Mouse (Mus musculus) forebrain, embryonic 15.5 days (tissue): ENCODE results near the gene Amfr. TPM values are rescaled to one million over a fixed set of nuclear protein-coding genes. Genes with fewer than 3 reads are reported as not detected.

Experiments
- ATAC-seq: fragments of 200-750 bp; cut with Nextera tagmentation; replicated peaks from 2 replicates; pipeline ENCODE4 v1.8.0; 2017; ENCODE audit warnings: mild to moderate bottlenecking, moderate TSS enrichment, moderate library complexity
- H3K27ac ChIP-seq: fragments of 300-500 bp; sonication (generic); replicated peaks from 2 replicates; pipeline ENCODE4 v1.5.1; 2015; ENCODE audit warnings: mild to moderate bottlenecking, inconsistent platforms
- H3K27me3 ChIP-seq: fragments of 300-500 bp; sonication (generic); 2 replicates; pipeline ENCODE4 v1.6.1; 2015; ENCODE audit warnings: inconsistent platforms
- H3K36me3 ChIP-seq: fragments of 300-500 bp; sonication (generic); 2 replicates; pipeline ENCODE4 v1.6.1; 2015; ENCODE audit warnings: mild to moderate bottlenecking, inconsistent platforms
- H3K4me1 ChIP-seq: fragments of 300-500 bp; sonication (generic); 2 replicates; pipeline ENCODE4 v1.6.1; 2015; ENCODE audit warnings: inconsistent platforms
- H3K4me2 ChIP-seq: fragments of 300-500 bp; sonication (generic); replicated peaks from 2 replicates; pipeline ENCODE4 v1.6.1; 2015; ENCODE audit warnings: mild to moderate bottlenecking, inconsistent platforms
- H3K4me3 ChIP-seq: fragments of 300-500 bp; sonication (generic); 2 replicates; pipeline ENCODE4 v1.5.1; 2015; ENCODE audit warnings: mild to moderate bottlenecking, inconsistent platforms
- H3K9ac ChIP-seq: fragments of 300-500 bp; sonication (generic); replicated peaks from 2 replicates; pipeline ENCODE4 v1.6.1; 2015; ENCODE audit warnings: mild to moderate bottlenecking, inconsistent platforms
- H3K9me3 ChIP-seq: fragments of 300-500 bp; sonication (generic); 2 replicates; pipeline ENCODE4 v1.6.1; 2016; ENCODE audit warnings: inconsistent platforms
- WGBS: fragments of 180-500 bp; shearing (Covaris S2); methylation state at CpG from one replicate; pipeline ENCODE4 v1.1.7; 2015; ENCODE audit warnings: mixed read lengths; 5-methylcytosine and 5-hydroxymethylcytosine counted together
- polyA plus RNA-seq: library from polyadenylated mRNA; unstranded; fragments of >200 nt; fragmentation: Nextera tagmentation; extraction: Ambion mirVana; gene quantifications from 2 replicates; pipeline ENCODE4 v1.2.1, GENCODE M21; 2015

Amfr gene
- polyA plus RNA-seq, 1 experiment from 2014 or later: 76.3 TPM

GRCm38 (mm10) chr8:93976446-93977211 lies 36.0 kb downstream of the Amfr start:
- H3K36me3 ChIP-seq: peaks cover 84% of the 10 kb centered on the region
- no peak overlapping the region for H3K9ac ChIP-seq
- no peaks in the 10 kb centered on the region for H3K4me1 ChIP-seq
- no peaks in the 10 kb centered on the region for H3K9me3 ChIP-seq
- no peak overlapping the region for H3K4me3 ChIP-seq
- H3K27me3 ChIP-seq: no peaks in the 10 kb centered on the region
- ATAC-seq: no peak
- 95% methylated on average over 6 of the region's 6 CpGs for WGBS
- H3K27ac ChIP-seq: no peak overlapping the region
- H3K4me2 ChIP-seq: no peak overlapping the region

DNA sequence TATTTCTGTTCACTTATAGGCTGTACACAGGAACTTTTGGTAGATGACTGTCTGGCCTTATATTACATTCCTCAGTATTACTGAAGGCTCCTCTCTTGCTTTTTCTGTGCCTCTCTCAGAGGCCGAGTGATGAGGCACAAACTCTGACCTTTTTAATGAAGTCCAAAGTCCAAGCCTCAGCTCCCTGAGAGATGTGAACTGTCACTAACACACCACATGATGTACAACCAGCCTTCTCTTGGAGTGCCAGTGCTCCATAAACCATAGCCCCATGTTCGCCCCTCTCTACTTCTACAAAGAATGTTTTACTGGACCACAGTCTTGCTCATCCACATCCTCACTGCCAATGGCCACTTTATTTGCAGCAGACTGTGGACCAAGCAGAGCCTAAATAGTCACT lies 37.3 kb downstream of the Amfr start:
- no peak overlapping the region for H3K4me3 ChIP-seq
- H3K4me2 ChIP-seq: no peak overlapping the region
- H3K4me1 ChIP-seq: no peaks in the 10 kb centered on the region
- peaks cover 80% of the 10 kb centered on the region for H3K36me3 ChIP-seq
- no peak overlapping the region for H3K9ac ChIP-seq
- H3K9me3 ChIP-seq: no peaks in the 10 kb centered on the region
- no peak for ATAC-seq
- H3K27ac ChIP-seq: no peak overlapping the region
- H3K27me3 ChIP-seq: no peaks in the 10 kb centered on the region
- WGBS: 92% methylated on average over 2 of the region's 2 CpGs

DNA sequence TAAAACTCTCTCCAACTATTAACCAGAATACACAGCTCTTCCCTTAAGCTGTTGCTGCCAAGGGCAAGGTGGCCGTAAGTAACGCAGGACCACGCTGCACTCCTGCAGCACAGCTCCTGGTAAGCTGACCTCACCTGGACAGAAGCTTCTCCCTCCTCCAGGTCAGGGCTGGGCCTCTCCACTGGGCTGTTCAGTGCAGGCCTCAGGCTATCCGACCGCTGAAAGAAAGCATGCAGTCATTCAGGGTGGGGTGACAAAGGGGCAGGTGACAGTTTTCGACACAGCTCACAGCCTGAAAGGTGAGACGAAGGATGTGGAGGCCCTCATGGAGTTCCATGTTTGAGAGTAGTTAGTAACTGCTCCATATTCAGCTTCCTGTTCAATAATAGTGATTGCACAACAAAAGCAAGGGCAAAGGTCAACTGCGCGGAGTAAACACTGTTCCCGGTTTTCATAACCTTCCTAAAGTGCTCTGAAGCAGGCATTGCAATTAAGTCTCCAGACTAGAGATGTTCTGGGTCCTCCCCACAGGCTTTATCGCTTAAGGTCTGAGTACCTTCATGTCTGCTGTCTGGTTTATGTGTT lies 37.9 kb downstream of the Amfr start:
- Histone ChIP-seq H3K4me2 (no peak overlapping the region), H3K4me1 (no peaks in the 10 kb centered on the region), H3K9ac (no peak overlapping the region), H3K36me3 (peaks cover 76% of the 10 kb centered on the region), H3K4me3 (no peak overlapping the region), H3K27ac (no peak overlapping the region), H3K27me3 (no peaks in the 10 kb centered on the region), H3K9me3 (no peaks in the 10 kb centered on the region)
- 86% methylated on average over 11 of the region's 11 CpGs for WGBS
- no peak for ATAC-seq

- Histone ChIP-seq H3K27ac (no peak overlapping the region), H3K4me1 (no peaks in the 10 kb centered on the region), H3K4me2 (no peak overlapping the region), H3K9me3 (no peaks in the 10 kb centered on the region), H3K4me3 (no peak overlapping the region), H3K9ac (no peak overlapping the region), H3K27me3 (no peaks in the 10 kb centered on the region), H3K36me3 (peaks cover 70% of the 10 kb centered on the region)
- 95% methylated on average over 13 of the region's 13 CpGs for WGBS
- no peak; the same call in 1 of the 2 replicates for ATAC-seq
Measured at GRCm38 (mm10) chr8:93973831-93974375, 38.7 kb downstream of the Amfr start.

DNA sequence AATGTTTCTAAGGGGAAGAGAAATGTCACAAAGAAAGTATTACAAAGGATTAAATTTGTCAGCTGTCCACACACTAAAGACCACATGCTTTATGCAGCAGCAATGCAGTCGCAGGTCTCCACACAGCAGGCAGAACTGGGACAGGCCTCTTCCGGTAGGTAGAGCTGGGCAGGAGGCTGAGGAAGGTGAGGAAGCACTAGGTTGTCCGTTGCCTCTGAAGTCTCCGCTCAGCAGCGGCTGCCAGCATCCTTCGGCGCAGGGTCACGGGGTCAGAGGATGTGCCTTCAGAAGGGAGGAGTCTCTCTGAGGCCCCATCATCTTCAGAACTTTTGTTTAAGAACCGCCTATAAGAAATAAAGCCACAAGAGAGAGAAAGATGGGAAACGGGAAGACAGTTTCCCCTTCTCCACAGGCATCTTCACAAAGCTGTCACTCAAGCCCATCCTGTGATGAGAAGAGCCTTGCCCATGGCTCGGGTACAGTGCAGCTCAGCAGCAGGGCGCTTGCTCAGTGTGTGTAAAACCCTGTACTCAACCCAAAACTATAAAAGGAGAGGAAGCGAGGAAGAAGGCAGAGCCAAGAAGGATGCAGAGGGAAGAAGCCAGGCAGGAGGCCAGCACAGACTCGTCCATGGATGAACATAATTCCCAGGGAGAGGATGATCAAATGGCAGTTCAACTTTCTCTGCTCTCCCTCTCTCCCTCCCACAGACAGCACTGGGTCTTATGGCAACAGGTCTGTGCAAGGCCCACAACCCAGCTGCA lies 39.5 kb downstream of the Amfr start:
- Histone ChIP-seq H3K9me3 (no peaks in the 10 kb centered on the region), H3K27me3 (no peaks in the 10 kb centered on the region), H3K4me1 (no peaks in the 10 kb centered on the region), H3K4me2 (no peak overlapping the region), H3K36me3 (peaks cover 67% of the 10 kb centered on the region), H3K9ac (no peak overlapping the region), H3K27ac (no peak overlapping the region), H3K4me3 (no peak overlapping the region)
- no peak for ATAC-seq
- 84% methylated on average over 14 of the region's 14 CpGs for WGBS

- Histone ChIP-seq H3K36me3 (peaks cover 68% of the 10 kb centered on the region), H3K27ac (no peak overlapping the region), H3K4me1 (no peaks in the 10 kb centered on the region), H3K9ac (no peak overlapping the region), H3K9me3 (no peaks in the 10 kb centered on the region), H3K4me2 (no peak overlapping the region), H3K4me3 (no peak overlapping the region), H3K27me3 (no peaks in the 10 kb centered on the region)
- ATAC-seq: no peak
- WGBS: 78% methylated on average over 5 of the region's 5 CpGs
Measured at GRCm38 (mm10) chr8:93972211-93972610, 40.4 kb downstream of the Amfr start.

GRCm38 (mm10) chr8:93971451-93971850 lies 41.2 kb downstream of the Amfr start:
- no peaks in the 10 kb centered on the region for H3K9me3 ChIP-seq
- H3K4me1 ChIP-seq: no peaks in the 10 kb centered on the region
- no peaks in the 10 kb centered on the region for H3K27me3 ChIP-seq
- no peak overlapping the region for H3K4me2 ChIP-seq
- no peak overlapping the region for H3K27ac ChIP-seq
- H3K9ac ChIP-seq: no peak overlapping the region
- H3K36me3 ChIP-seq: peaks cover 70% of the 10 kb centered on the region
- WGBS: 90% methylated on average over 10 of the region's 10 CpGs
- no peak overlapping the region for H3K4me3 ChIP-seq
- ATAC-seq: no peak

- no peak for ATAC-seq
- Histone ChIP-seq H3K4me2 (no peak overlapping the region), H3K4me1 (no peaks in the 10 kb centered on the region), H3K4me3 (no peak overlapping the region), H3K9me3 (no peaks in the 10 kb centered on the region), H3K27me3 (no peaks in the 10 kb centered on the region), H3K36me3 (peaks cover 69% of the 10 kb centered on the region), H3K27ac (no peak overlapping the region), H3K9ac (no peak overlapping the region)
- 90% methylated on average over 7 of the region's 7 CpGs for WGBS
Measured at GRCm38 (mm10) chr8:93969626-93970340, 42.9 kb downstream of the Amfr start.

- Histone ChIP-seq H3K36me3 (peaks cover 67% of the 10 kb centered on the region), H3K27ac (no peak overlapping the region), H3K4me1 (no peaks in the 10 kb centered on the region), H3K4me2 (no peak overlapping the region), H3K27me3 (no peaks in the 10 kb centered on the region), H3K4me3 (no peak overlapping the region), H3K9me3 (no peaks in the 10 kb centered on the region), H3K9ac (no peak overlapping the region)
- no peak for ATAC-seq
- WGBS: 75% methylated on average over 6 of the region's 6 CpGs
Measured at GRCm38 (mm10) chr8:93968293-93968692, 44.3 kb downstream of the Amfr start.

DNA sequence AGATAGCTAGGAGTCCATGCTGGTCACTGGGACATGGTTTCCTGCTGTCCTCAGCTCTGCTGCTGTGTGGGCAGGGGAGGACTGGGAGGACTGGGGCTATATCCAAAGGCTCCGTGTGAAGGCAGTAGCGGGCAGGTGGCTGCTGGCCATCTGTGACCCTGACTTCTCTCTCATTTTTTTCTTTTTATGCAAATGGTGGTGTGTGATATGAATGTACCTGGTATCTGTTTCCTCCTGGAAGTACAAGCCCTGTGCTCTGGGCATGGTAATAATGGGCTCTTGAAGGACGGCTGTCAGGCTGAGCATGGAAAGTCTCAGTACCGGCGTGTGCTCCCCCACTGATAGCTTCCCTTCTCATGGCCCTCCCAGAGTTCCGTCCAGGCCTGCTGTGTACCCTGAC lies 51.7 kb downstream of the Amfr start:
- no peak overlapping the region for H3K27ac ChIP-seq
- no peaks in the 10 kb centered on the region for H3K9me3 ChIP-seq
- no peak overlapping the region for H3K4me2 ChIP-seq
- H3K4me1 ChIP-seq: peaks cover 4% of the 10 kb centered on the region; the same call in 1 of the 2 replicates
- no peak overlapping the region for H3K9ac ChIP-seq
- no peak overlapping the region for H3K4me3 ChIP-seq
- WGBS: 92% methylated on average over 6 of the region's 6 CpGs
- no peaks in the 10 kb centered on the region for H3K27me3 ChIP-seq
- H3K36me3 ChIP-seq: peaks cover 60% of the 10 kb centered on the region
- no peak for ATAC-seq

DNA sequence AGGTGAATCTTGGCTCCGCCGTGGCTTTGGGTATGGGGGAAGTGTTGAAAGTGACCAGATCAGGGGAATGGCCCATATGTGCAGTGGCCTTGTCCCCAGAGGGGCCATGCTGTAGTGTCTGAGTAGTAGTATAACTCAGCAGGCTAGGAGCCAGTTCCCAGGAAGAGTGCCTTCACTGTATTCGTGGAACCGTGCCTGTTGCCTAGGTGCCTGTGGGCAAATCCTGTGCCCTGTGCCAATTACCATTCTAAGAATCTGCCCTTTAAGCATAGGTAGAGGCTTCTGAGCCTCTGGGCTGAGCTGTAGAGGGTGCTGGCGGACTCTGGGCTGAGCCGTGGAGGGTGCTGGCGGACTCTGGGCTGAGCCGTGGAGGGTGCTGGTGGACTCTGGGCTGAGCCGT lies 54.2 kb downstream of the Amfr start:
- Histone ChIP-seq H3K9me3 (no peaks in the 10 kb centered on the region), H3K9ac (no peak overlapping the region), H3K4me3 (no peak overlapping the region), H3K27ac (no peak overlapping the region), H3K27me3 (no peaks in the 10 kb centered on the region), H3K4me2 (no peak overlapping the region), H3K4me1 (peaks cover 4% of the 10 kb centered on the region; the same call in 1 of the 2 replicates), H3K36me3 (peaks cover 62% of the 10 kb centered on the region)
- no peak for ATAC-seq
- 83% methylated on average over 9 of the region's 9 CpGs for WGBS
